Comparison of ENCODE assay signal across 16 mouse cellular contexts in genomic region chr1:41165878-41166786, GRCm38 (mm10).
DNase-seq lines count a peak whose midpoint lies in the region; ATAC-seq and TF ChIP-seq lines count a peak whose summit lies in the region.
"Had no signal": no experiment of that assay in that cellular context is flagged by ENCODE, and none has a peak within 500 bp of the region (broad histone marks: within the 10 kb centered on the region; RNA-seq: fewer than 3 reads in every experiment).

No protein-coding gene starts in this region.

- 6% methylated on average over 12 of the region's 12 CpGs for WGBS in forebrain, embryonic 11.5 days
- WGBS in hindbrain, embryonic 15.5 days = 30% methylated on average over 12 of the region's 12 CpGs
- 11% methylated on average over 12 of the region's 12 CpGs for WGBS in midbrain, postnatal 0 days
- 52% methylated on average over 12 of the region's 12 CpGs for WGBS in liver, postnatal 0 days (ENCODE audit: insufficient replicate concordance)

- peaks cover 7% of the 10 kb centered on the region; the same call in 1 of the 2 replicates for H3K4me1 ChIP-seq in forebrain, embryonic 11.5 days (replicated peaks; ENCODE audit: control insufficient read depth, insufficient read depth, low read length)
- H3K4me1 ChIP-seq in hindbrain, embryonic 15.5 days (replicated peaks) = peaks cover 11% of the 10 kb centered on the region; the same call in 1 of the 2 replicates
- no peaks in the 10 kb centered on the region for H3K4me1 ChIP-seq in midbrain, postnatal 0 days (ENCODE audit: insufficient read depth, low read length)
- H3K4me1 ChIP-seq in liver, postnatal 0 days (ENCODE audit: insufficient read depth) = no peaks in the 10 kb centered on the region
- H3K4me1 ChIP-seq: liver, embryonic 15.5 days had no signal

- peak; percentile 42 for DNase-seq in embryo, embryonic 10 days (ENCODE audit: low spot score)
- DNase-seq in forebrain, embryonic 11.5 days (ENCODE audit: low spot score) = peak; percentile 76
- peak; percentile 47 for DNase-seq in midbrain, postnatal 0 days (ENCODE audit: low spot score)
- no peak for DNase-seq in thymus, postnatal 0 days (ENCODE audit: low spot score)
- DNase-seq in cerebellum, postnatal 36 days = no peak
- no peak for DNase-seq in liver, postnatal 0 days
- DNase-seq: cerebellum, adult 2 months; heart, adult 11 months; heart, postnatal 10 days; lung, postnatal 36 days; right cerebral cortex, postnatal 25 days; thymus, adult 18-20 months had no signal

- peak; percentile 93 for ATAC-seq in forebrain, embryonic 11.5 days (replicated peaks; ENCODE audit: low FRiP score)
- peak; percentile 56; the same call in 1 of the 2 replicates for ATAC-seq in hindbrain, embryonic 15.5 days (ENCODE audit: low FRiP score, low read depth)
- ATAC-seq in midbrain, postnatal 0 days (ENCODE audit: low FRiP score) = peak; percentile 60; the same call in 1 of the 2 replicates
- ATAC-seq in liver, postnatal 0 days = no peak
- ATAC-seq: intestine, embryonic 16.5 days had no signal

- H3K9me3 ChIP-seq in forebrain, embryonic 11.5 days (ENCODE audit: control insufficient read depth, low read length) = no peaks in the 10 kb centered on the region
- no peaks in the 10 kb centered on the region for H3K9me3 ChIP-seq in hindbrain, embryonic 15.5 days
- H3K9me3 ChIP-seq in midbrain, postnatal 0 days (ENCODE audit: low read length) = no peaks in the 10 kb centered on the region
- no peaks in the 10 kb centered on the region for H3K9me3 ChIP-seq in liver, postnatal 0 days (ENCODE audit: low read length)
- H3K9me3 ChIP-seq: embryonic facial prominence, embryonic 13.5 days; liver, embryonic 15.5 days had no signal

- no peak overlapping the region for H3K9ac ChIP-seq in forebrain, embryonic 11.5 days (ENCODE audit: low read length)
- H3K9ac ChIP-seq in hindbrain, embryonic 15.5 days = no peak overlapping the region
- H3K9ac ChIP-seq in midbrain, postnatal 0 days (replicated peaks; ENCODE audit: low read length, poor library complexity, severe bottlenecking) = no peak overlapping the region
- H3K9ac ChIP-seq in liver, postnatal 0 days (replicated peaks) = no peak overlapping the region
- H3K9ac ChIP-seq: embryonic facial prominence, embryonic 13.5 days; liver, embryonic 15.5 days had no signal

- no peak for TF ChIP-seq CTCF in midbrain, postnatal 0 days (IDR thresholded peaks at IDR 0.05)
- no peak for TF ChIP-seq CTCF in liver, postnatal 0 days (IDR thresholded peaks at IDR 0.05; ENCODE audit: low read depth)

- H3K27ac ChIP-seq in forebrain, embryonic 11.5 days (ENCODE audit: low read depth, low read length) = peak overlapping the region; percentile 86
- H3K27ac ChIP-seq in hindbrain, embryonic 15.5 days (replicated peaks) = 0 out of 2 replicates have a peak overlapping the region, but pooled peaks have one; percentile 20
- no peak overlapping the region; the same call in 1 of the 2 replicates for H3K27ac ChIP-seq in midbrain, postnatal 0 days (ENCODE audit: low read depth, low read length)
- H3K27ac ChIP-seq in liver, postnatal 0 days (ENCODE audit: low read depth) = no peak overlapping the region
- H3K27ac ChIP-seq: embryonic facial prominence, embryonic 13.5 days; liver, embryonic 15.5 days had no signal

- H3K36me3 ChIP-seq in forebrain, embryonic 11.5 days (ENCODE audit: control insufficient read depth, insufficient read depth, low read length) = no peaks in the 10 kb centered on the region
- no peaks in the 10 kb centered on the region for H3K36me3 ChIP-seq in hindbrain, embryonic 15.5 days
- H3K36me3 ChIP-seq in midbrain, postnatal 0 days (ENCODE audit: insufficient read depth, low read length) = no peaks in the 10 kb centered on the region
- H3K36me3 ChIP-seq in liver, postnatal 0 days (replicated peaks; ENCODE audit: insufficient read depth, low read length) = no peaks in the 10 kb centered on the region
- H3K36me3 ChIP-seq: embryonic facial prominence, embryonic 13.5 days; liver, embryonic 15.5 days had no signal

- H3K4me2 ChIP-seq in forebrain, embryonic 11.5 days (ENCODE audit: low read depth, low read length, severe bottlenecking) = peak overlapping the region; percentile 18; the same call in 1 of the 2 replicates
- H3K4me2 ChIP-seq in hindbrain, embryonic 15.5 days = peak overlapping the region; percentile 11; the same call in 1 of the 2 replicates
- H3K4me2 ChIP-seq in midbrain, postnatal 0 days (ENCODE audit: low read depth, low read length, poor library complexity, severe bottlenecking) = no peak overlapping the region
- H3K4me2 ChIP-seq in liver, postnatal 0 days (ENCODE audit: low read depth, low read length) = no peak overlapping the region
- H3K4me2 ChIP-seq: embryonic facial prominence, embryonic 13.5 days; liver, embryonic 15.5 days had no signal

- TF ChIP-seq EP300 in liver, postnatal 0 days (IDR thresholded peaks at IDR 0.05; ENCODE audit: low read depth) = no peak

- no peak overlapping the region for H3K4me3 ChIP-seq in forebrain, embryonic 11.5 days (ENCODE audit: low read depth, low read length)
- no peak overlapping the region for H3K4me3 ChIP-seq in hindbrain, embryonic 15.5 days
- H3K4me3 ChIP-seq in midbrain, postnatal 0 days (ENCODE audit: low read depth, low read length) = no peak overlapping the region
- no peak overlapping the region for H3K4me3 ChIP-seq in liver, postnatal 0 days (ENCODE audit: low read depth, low read length)
- H3K4me3 ChIP-seq: embryonic facial prominence, embryonic 13.5 days; liver, embryonic 15.5 days had no signal

- H3K27me3 ChIP-seq in forebrain, embryonic 11.5 days (ENCODE audit: control insufficient read depth, insufficient read depth, low read length) = no peaks in the 10 kb centered on the region; the same call in 1 of the 2 replicates
- H3K27me3 ChIP-seq in hindbrain, embryonic 15.5 days = no peaks in the 10 kb centered on the region
- H3K27me3 ChIP-seq in midbrain, postnatal 0 days (ENCODE audit: insufficient read depth, low read length) = no peaks in the 10 kb centered on the region
- no peaks in the 10 kb centered on the region for H3K27me3 ChIP-seq in liver, postnatal 0 days (ENCODE audit: insufficient read depth, low read length)
- H3K27me3 ChIP-seq: embryonic facial prominence, embryonic 13.5 days; liver, embryonic 15.5 days had no signal

Comparison
In these comparisons a context has a peak if more than half of its experiments do, and no peak if none do; other contexts are left out.
1. DNase-seq: peak in embryo, embryonic 10 days (single experiment), forebrain, embryonic 11.5 days (single experiment) and midbrain, postnatal 0 days (single experiment); none in thymus, postnatal 0 days (single experiment), cerebellum, postnatal 36 days (0 of 2) and liver, postnatal 0 days (single experiment).
2. H3K27ac ChIP-seq: peak in forebrain, embryonic 11.5 days (single experiment) and hindbrain, embryonic 15.5 days (single experiment); none in midbrain, postnatal 0 days (single experiment) and liver, postnatal 0 days (single experiment).
3. H3K4me2 ChIP-seq: peak in forebrain, embryonic 11.5 days (single experiment) and hindbrain, embryonic 15.5 days (single experiment); none in midbrain, postnatal 0 days (single experiment) and liver, postnatal 0 days (single experiment).